Mouse (Mus musculus) mouse embryonic stem cell (cell line): ENCODE results near the gene Cct5.

Experiments used
- in situ Hi-C, 2 experiments: fragments of 300-500 bp; cut with MboI; formaldehyde crosslinking; loops; 1 replicate in 1 of 2; 3 replicates in 1 of 2; pipeline ENCODE4 v1.14.3; 2019 to 2020; ENCODE audit warnings: low sequenced_read_pairs in 2 of 2, low pct_unique_long_range_greater_than_20kb in 1 of 2, mixed read lengths in 1 of 2; ENCODE audit not compliant: unreplicated experiment in 1 of 2

Cct5 gene

GRCm38 (mm10) chr15:31603113-31603512, 1.5 kb upstream of the Cct5 start:
- in situ Hi-C loops, result no loop called here

- in situ Hi-C loops, result no loop called here
Observed at GRCm38 (mm10) chr15:31602426-31602825, 822 bp upstream of the Cct5 start.

GRCm38 (mm10) chr15:31601279-31601645, 342 bp downstream of the Cct5 start:
- in situ Hi-C loops, result no loop called here

- in situ Hi-C loops, result loop anchor here (10.0 to 25.0 kb wide), 2 partner anchors 113 to 285 kb away; no protein-coding TSS in a partner anchor
Observed at GRCm38 (mm10) chr15:31599834-31600233, 1.8 kb downstream of the Cct5 start.

- in situ Hi-C loops, result loop anchor here (10.0 to 25.0 kb wide), 2 partner anchors 108 to 281 kb away; no protein-coding TSS in a partner anchor
Observed at GRCm38 (mm10) chr15:31595651-31596050, 6.0 kb downstream of the Cct5 start.

GRCm38 (mm10) chr15:31594260-31594659, 7.3 kb downstream of the Cct5 start:
- in situ Hi-C loops, result loop anchor here (10.0 to 25.0 kb wide), 2 partner anchors 107 to 279 kb away; no protein-coding TSS in a partner anchor

GRCm38 (mm10) chr15:31592531-31592930, 9.1 kb downstream of the Cct5 start:
- in situ Hi-C loops, result loop anchor here (10.0 to 25.0 kb wide), 2 partner anchors 105 to 278 kb away; no protein-coding TSS in a partner anchor

- in situ Hi-C loops, result loop anchor here (10.0 to 25.0 kb wide), 2 partner anchors 103 to 275 kb away; no protein-coding TSS in a partner anchor
Observed at GRCm38 (mm10) chr15:31590176-31590575, 11.4 kb downstream of the Cct5 start.

GRCm38 (mm10) chr15:31588989-31589640, 12.5 kb downstream of the Cct5 start:
- in situ Hi-C loops, result loop anchor here (5.0 to 25.0 kb wide), 3 partner anchors 102 to 282 kb away; partner anchors contain the start of gene Ropn1l (in 1 of the 2)

GRCm38 (mm10) chr15:31587789-31588188, 13.8 kb downstream of the Cct5 start:
- in situ Hi-C loops, result loop anchor here (5.0 to 25.0 kb wide), 3 partner anchors 100 to 280 kb away; partner anchors contain the start of gene Ropn1l (in 1 of the 2)

GRCm38 (mm10) chr15:31586519-31586918, 15.1 kb downstream of the Cct5 start:
- in situ Hi-C loops, result loop anchor here (5.0 to 25.0 kb wide), 3 partner anchors 99 to 279 kb away; partner anchors contain the start of gene Ropn1l (in 1 of the 2)

- in situ Hi-C loops, result loop anchor here (5.0 to 25.0 kb wide), 3 partner anchors 99 to 279 kb away; partner anchors contain the start of gene Ropn1l (in 1 of the 2)
Observed at GRCm38 (mm10) chr15:31586088-31586487, 15.5 kb downstream of the Cct5 start.

GRCm38 (mm10) chr15:31585238-31585637, 16.4 kb downstream of the Cct5 start:
- in situ Hi-C loops, result loop anchor here (5.0 to 25.0 kb wide), 3 partner anchors 98 to 278 kb away; partner anchors contain the start of gene Ropn1l (in 1 of the 2)

- in situ Hi-C loops, result loop anchor here (10.0 to 25.0 kb wide), 2 partner anchors 96 to 129 kb away; partner anchors contain the start of gene Ropn1l (in 1 of the 2)
Observed at GRCm38 (mm10) chr15:31583304-31584085, 18.1 kb downstream of the Cct5 start.

- in situ Hi-C loops, result loop anchor here (10.0 to 25.0 kb wide), 2 partner anchors 94 to 126 kb away; partner anchors contain the start of gene Ropn1l (in 1 of the 2)
Observed at GRCm38 (mm10) chr15:31581086-31581485, 20.5 kb downstream of the Cct5 start.

GRCm38 (mm10) chr15:31576076-31576475, 25.5 kb downstream of the Cct5 start:
- in situ Hi-C loops, result loop anchor here in 1 of 2 experiments (25.0 kb wide), 1 partner anchor 89 kb away; no protein-coding TSS in a partner anchor

- in situ Hi-C loops, result no loop called here
Observed at GRCm38 (mm10) chr15:31573692-31574091, 27.9 kb downstream of the Cct5 start.

GRCm38 (mm10) chr15:31573287-31573686, 28.3 kb downstream of the Cct5 start:
- in situ Hi-C loops, result no loop called here
